Mouse (Mus musculus): ENCODE measurements around the gene Hk1. TPM values are rescaled to one million over a fixed set of nuclear protein-coding genes. Genes with fewer than 3 reads are reported as not detected.

Gene Hk1
- total and polyA plus RNA-seq, 3 experiments: 71.0 to 120 (median 120) TPM

DNA sequence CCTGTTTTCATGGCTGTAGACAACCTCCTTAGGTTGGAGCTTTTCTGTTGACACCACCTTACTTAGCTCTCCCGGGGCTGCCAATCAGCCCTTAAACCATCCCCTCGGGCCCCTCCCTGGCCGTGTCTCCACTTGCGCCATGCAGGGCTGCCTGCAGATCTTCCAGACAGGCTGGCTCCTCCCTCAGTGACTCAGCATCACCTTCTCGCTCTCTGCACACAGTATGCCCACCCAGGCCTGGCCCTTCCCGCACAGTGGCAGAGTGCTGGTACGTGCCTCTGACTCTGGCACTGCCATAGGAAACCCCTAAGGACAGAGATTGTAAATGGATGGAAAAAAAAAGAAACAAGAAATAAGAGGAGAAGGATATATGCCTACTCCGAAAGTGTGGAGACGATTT lies 96.9 kb downstream of the Hk1 start:
- 72% methylated on average over 9 of the region's 9 CpGs for WGBS
- TF ChIP-seq CTCF (IDR thresholded peaks at IDR 0.05) (no peak), POLR2A (IDR thresholded peaks at IDR 0.05; ENCODE audit: insufficient read depth, low read depth, low read length) (no peak), EP300 (IDR thresholded peaks at IDR 0.05; ENCODE audit: insufficient read depth, low read depth, low read length) (no peak)
- Histone ChIP-seq H3K36me3 (ENCODE audit: control insufficient read depth, insufficient read depth, low read length) (peaks cover 5% of the 10 kb centered on the region; the same call in 1 of the 2 replicates), H3K27me3 (ENCODE audit: control insufficient read depth, insufficient read depth, low read length) (no peaks in the 10 kb centered on the region), H3K27ac (no peak overlapping the region), H3K79me2 (replicated peaks; ENCODE audit: control insufficient read depth, insufficient read depth, low read length) (no peaks in the 10 kb centered on the region), H3K4me1 (ENCODE audit: control insufficient read depth, insufficient read depth, low read length) (peaks cover 2% of the 10 kb centered on the region), H3K9ac (ENCODE audit: low read depth, low read length) (no peak overlapping the region), H3K4me3 (no peak overlapping the region)
- DNase-seq: no peak
- intact Hi-C loops (cut with DNase I): no loop called here

DNA sequence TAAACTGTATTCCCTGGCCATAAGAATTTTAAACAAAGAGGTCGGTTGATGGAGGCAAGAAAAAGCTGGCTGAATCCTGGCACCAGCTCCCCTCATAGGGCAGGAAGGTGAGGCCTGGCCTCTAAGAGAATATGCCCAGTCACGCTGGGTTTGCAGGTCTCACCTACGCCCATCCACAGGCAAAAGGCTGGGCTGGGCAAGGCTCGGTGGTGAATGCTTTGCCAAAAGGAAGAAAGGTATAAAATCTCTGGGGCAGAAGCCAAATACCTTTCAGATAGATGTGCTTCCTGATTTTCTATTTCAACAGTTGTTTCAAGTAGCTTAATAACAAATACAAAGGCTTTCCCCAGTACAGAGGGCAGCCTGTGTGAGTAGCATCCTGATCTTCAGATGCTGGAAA lies 100.0 kb downstream of the Hk1 start:
- intact Hi-C loops (cut with DNase I): loop anchor here (5.0 kb wide), 1 partner anchor 58 kb away; no protein-coding TSS in a partner anchor
- WGBS: 85% methylated on average over 4 of the region's 4 CpGs
- H3K9ac ChIP-seq (ENCODE audit: low read depth, low read length): no peak overlapping the region
- no peaks in the 10 kb centered on the region for H3K4me1 ChIP-seq (ENCODE audit: control insufficient read depth, insufficient read depth, low read length)
- TF ChIP-seq EP300 (IDR thresholded peaks at IDR 0.05; ENCODE audit: insufficient read depth, low read depth, low read length) (no peak), CTCF (IDR thresholded peaks at IDR 0.05) (no peak), POLR2A (IDR thresholded peaks at IDR 0.05; ENCODE audit: insufficient read depth, low read depth, low read length) (no peak)
- no peaks in the 10 kb centered on the region for H3K27me3 ChIP-seq (ENCODE audit: control insufficient read depth, insufficient read depth, low read length)
- H3K27ac ChIP-seq: no peak overlapping the region
- no peak overlapping the region for H3K4me3 ChIP-seq
- H3K36me3 ChIP-seq (ENCODE audit: control insufficient read depth, insufficient read depth, low read length): no peaks in the 10 kb centered on the region
- no peak for DNase-seq
- H3K79me2 ChIP-seq (replicated peaks; ENCODE audit: control insufficient read depth, insufficient read depth, low read length): no peaks in the 10 kb centered on the region

DNA sequence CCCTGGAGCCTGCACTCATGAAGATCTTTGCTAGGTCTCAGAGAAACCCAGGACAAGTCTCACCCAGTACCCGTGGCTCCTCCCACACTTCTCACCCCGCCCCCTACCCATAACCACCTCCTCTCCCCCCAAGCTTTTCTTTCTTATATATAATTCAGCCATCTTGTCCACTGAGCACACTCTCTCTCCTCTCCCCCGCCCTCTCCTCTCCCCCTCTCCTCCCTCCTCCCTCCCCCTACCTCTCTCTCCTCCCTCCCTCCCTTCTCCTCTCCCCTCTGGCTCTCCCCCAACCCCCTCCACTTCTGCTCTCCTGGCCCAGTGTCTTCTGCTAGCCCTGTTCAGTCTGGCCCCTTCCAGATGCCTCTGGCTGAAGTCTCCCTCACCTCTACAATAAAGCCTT lies 100.6 kb downstream of the Hk1 start:
- 78% methylated on average over 3 of the region's 3 CpGs for WGBS
- H3K27ac ChIP-seq: no peak overlapping the region
- no peak overlapping the region for H3K9ac ChIP-seq (ENCODE audit: low read depth, low read length)
- intact Hi-C loops (cut with DNase I): loop anchor here (5.0 kb wide), 1 partner anchor 58 kb away; no protein-coding TSS in a partner anchor
- TF ChIP-seq POLR2A (IDR thresholded peaks at IDR 0.05; ENCODE audit: insufficient read depth, low read depth, low read length) (no peak), CTCF (IDR thresholded peaks at IDR 0.05) (no peak), EP300 (IDR thresholded peaks at IDR 0.05; ENCODE audit: insufficient read depth, low read depth, low read length) (no peak)
- no peak overlapping the region for H3K4me3 ChIP-seq
- H3K4me1 ChIP-seq (ENCODE audit: control insufficient read depth, insufficient read depth, low read length): no peaks in the 10 kb centered on the region
- no peaks in the 10 kb centered on the region for H3K79me2 ChIP-seq (replicated peaks; ENCODE audit: control insufficient read depth, insufficient read depth, low read length)
- no peaks in the 10 kb centered on the region for H3K36me3 ChIP-seq (ENCODE audit: control insufficient read depth, insufficient read depth, low read length)
- no peak for DNase-seq
- H3K27me3 ChIP-seq (ENCODE audit: control insufficient read depth, insufficient read depth, low read length): no peaks in the 10 kb centered on the region

DNA sequence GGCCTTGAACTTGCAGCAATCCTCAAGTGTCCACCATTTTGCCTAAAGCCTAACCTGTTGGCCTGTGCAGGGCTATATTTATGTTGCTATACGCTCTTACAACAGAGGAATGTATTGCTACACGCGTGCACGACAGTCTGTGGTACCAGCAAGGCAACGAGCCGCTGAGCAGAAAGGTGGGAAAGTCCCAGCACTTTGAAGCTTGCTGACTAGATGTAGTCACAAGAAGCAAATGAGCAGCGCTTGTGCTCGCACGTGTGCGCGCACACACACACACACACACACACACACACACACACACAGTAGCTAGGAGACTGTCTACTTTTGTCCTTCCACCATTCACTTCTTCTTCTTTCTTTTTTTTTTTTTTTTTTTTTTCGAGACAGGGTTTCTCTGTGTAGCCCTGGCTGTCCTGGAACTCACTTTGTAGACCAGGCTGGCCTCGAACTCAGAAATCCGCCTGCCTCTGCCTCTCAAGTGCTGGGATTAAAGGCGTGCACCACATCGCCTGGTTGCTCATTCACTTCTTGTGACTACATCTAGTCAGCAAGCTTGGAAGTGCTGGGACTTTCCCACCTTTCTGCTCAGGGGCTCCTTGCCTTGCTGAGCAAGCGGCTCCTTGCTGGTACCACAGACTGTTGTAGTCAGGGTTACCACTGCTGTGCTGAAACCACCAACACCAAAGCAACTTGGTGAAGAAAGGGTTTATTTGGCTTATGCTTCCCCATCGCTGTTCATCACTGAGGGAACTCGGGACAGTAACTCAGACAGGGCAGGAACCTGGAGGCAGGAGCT lies 102.0 kb downstream of the Hk1 start:
- TF ChIP-seq CTCF (IDR thresholded peaks at IDR 0.05): no peak
- no peak for TF ChIP-seq EP300 (IDR thresholded peaks at IDR 0.05; ENCODE audit: insufficient read depth, low read depth, low read length)
- TF ChIP-seq POLR2A (IDR thresholded peaks at IDR 0.05; ENCODE audit: insufficient read depth, low read depth, low read length): no peak
- no peaks in the 10 kb centered on the region for H3K79me2 ChIP-seq (replicated peaks; ENCODE audit: control insufficient read depth, insufficient read depth, low read length)
- 93% methylated on average over 18 of the region's 19 CpGs for WGBS
- no peak overlapping the region for H3K4me3 ChIP-seq
- no peak overlapping the region for H3K27ac ChIP-seq
- intact Hi-C loops (cut with DNase I): loop anchor here (5.0 kb wide), 1 partner anchor 60 kb away; no protein-coding TSS in a partner anchor
- no peak overlapping the region for H3K9ac ChIP-seq (ENCODE audit: low read depth, low read length)
- DNase-seq: no peak
- no peaks in the 10 kb centered on the region for H3K27me3 ChIP-seq (ENCODE audit: control insufficient read depth, insufficient read depth, low read length)
- no peaks in the 10 kb centered on the region for H3K36me3 ChIP-seq (ENCODE audit: control insufficient read depth, insufficient read depth, low read length)
- H3K4me1 ChIP-seq (ENCODE audit: control insufficient read depth, insufficient read depth, low read length): no peaks in the 10 kb centered on the region

DNA sequence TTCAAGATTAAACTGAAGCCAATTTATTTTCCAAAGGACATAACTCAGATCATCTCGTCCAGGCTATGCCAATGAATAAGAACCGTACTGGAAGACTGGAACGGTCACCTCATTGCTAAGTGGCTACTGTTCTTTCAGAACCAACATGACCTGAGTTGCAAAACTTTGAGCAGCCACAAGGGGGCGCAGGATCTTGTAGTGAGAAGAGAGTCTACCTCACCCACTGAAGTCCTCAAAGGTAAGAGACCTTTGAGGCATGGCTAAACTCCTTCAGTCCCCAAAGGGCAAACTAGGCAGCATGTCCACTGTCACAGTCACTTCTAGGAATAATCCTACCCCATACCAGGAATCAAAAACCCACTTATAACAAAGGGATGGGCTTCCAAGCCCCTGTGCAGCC lies 104.5 kb downstream of the Hk1 start:
- Histone ChIP-seq H3K27ac (no peak overlapping the region), H3K4me1 (ENCODE audit: control insufficient read depth, insufficient read depth, low read length) (no peaks in the 10 kb centered on the region), H3K4me3 (no peak overlapping the region), H3K9ac (ENCODE audit: low read depth, low read length) (no peak overlapping the region), H3K36me3 (ENCODE audit: control insufficient read depth, insufficient read depth, low read length) (no peaks in the 10 kb centered on the region), H3K79me2 (replicated peaks; ENCODE audit: control insufficient read depth, insufficient read depth, low read length) (no peaks in the 10 kb centered on the region), H3K27me3 (ENCODE audit: control insufficient read depth, insufficient read depth, low read length) (no peaks in the 10 kb centered on the region)
- DNase-seq: peak; percentile 76 to 88
- intact Hi-C loops (cut with DNase I): loop anchor here (1.0 to 5.0 kb wide), 3 partner anchors 62 to 136 kb away; no protein-coding TSS in a partner anchor
- 17% methylated on average over 4 of the region's 4 CpGs for WGBS
- TF ChIP-seq CTCF (IDR thresholded peaks at IDR 0.05): peak; percentile 98
- no peak for TF ChIP-seq POLR2A (IDR thresholded peaks at IDR 0.05; ENCODE audit: insufficient read depth, low read depth, low read length)
- no peak for TF ChIP-seq EP300 (IDR thresholded peaks at IDR 0.05; ENCODE audit: insufficient read depth, low read depth, low read length)

DNA sequence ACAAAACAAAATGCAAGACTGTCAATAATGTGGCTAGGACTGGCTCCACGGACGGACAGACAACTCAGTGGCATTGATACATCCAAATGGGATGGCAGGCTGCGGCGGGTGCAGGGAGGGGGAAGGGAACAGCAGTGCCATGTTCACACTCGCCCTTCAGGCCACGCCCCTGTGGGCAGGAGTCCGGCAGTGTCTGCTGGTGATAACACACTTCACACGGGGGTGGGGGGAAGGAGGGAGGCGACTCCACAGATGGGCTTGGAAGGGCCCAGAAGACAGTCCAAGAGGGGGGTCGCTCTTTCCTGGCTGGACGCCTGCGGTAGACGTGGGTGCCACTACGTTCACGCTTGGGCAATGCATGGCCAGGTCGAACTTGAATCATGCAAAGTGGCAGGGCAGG lies 110.4 kb downstream of the Hk1 start:
- Histone ChIP-seq H3K4me1 (ENCODE audit: control insufficient read depth, insufficient read depth, low read length) (no peaks in the 10 kb centered on the region), H3K36me3 (ENCODE audit: control insufficient read depth, insufficient read depth, low read length) (no peaks in the 10 kb centered on the region), H3K27ac (no peak overlapping the region), H3K9ac (ENCODE audit: low read depth, low read length) (no peak overlapping the region), H3K4me3 (no peak overlapping the region), H3K27me3 (ENCODE audit: control insufficient read depth, insufficient read depth, low read length) (no peaks in the 10 kb centered on the region), H3K79me2 (replicated peaks; ENCODE audit: control insufficient read depth, insufficient read depth, low read length) (no peaks in the 10 kb centered on the region)
- DNase-seq: no peak
- 71% methylated on average over 16 of the region's 16 CpGs for WGBS
- TF ChIP-seq CTCF (IDR thresholded peaks at IDR 0.05) (no peak), EP300 (IDR thresholded peaks at IDR 0.05; ENCODE audit: insufficient read depth, low read depth, low read length) (no peak), POLR2A (IDR thresholded peaks at IDR 0.05; ENCODE audit: insufficient read depth, low read depth, low read length) (no peak)
- intact Hi-C loops (cut with DNase I): no loop called here

Measured in heart, adult 2 months (tissue).